Mouse (Mus musculus) heart, embryonic 14.5 days (tissue): Measurements from ENCODE around the gene Gdf10. TPM values are rescaled to one million over a fixed set of nuclear protein-coding genes. Genes with fewer than 3 reads are reported as not detected.

Experiments used
- polyA plus RNA-seq: library from polyadenylated mRNA; unstranded; fragments of >200 nt; fragmentation: Nextera tagmentation; extraction: Ambion mirVana; gene quantifications from 2 replicates; pipeline ENCODE4 v1.2.1, GENCODE M21; 2014

Gdf10 gene
- polyA plus RNA-seq, 1 experiment from 2014 or later = 2.7 TPM

Other genes starting within 250 kb of the Gdf10 start
- gene Gdf2, start 17.5 kb downstream of the Gdf10 start, polyA plus RNA-seq = 0.22 TPM in 1 of 2 replicates, not detected in the other
- gene Rbp3, start 30.4 kb downstream of the Gdf10 start, polyA plus RNA-seq = not detected in 2 replicates
- gene Zfp488, start 55.2 kb downstream of the Gdf10 start, polyA plus RNA-seq = not detected in 2 replicates
- gene Gm30083, start 91.6 kb downstream of the Gdf10 start, polyA plus RNA-seq = not detected in 2 replicates
- gene Gm5460, start 93.2 kb downstream of the Gdf10 start, polyA plus RNA-seq = not detected in 2 replicates
- not detected in 2 replicates for gene Antxrl, start 129.1 kb downstream of the Gdf10 start, polyA plus RNA-seq
- gene Anxa8, start 162.4 kb downstream of the Gdf10 start, polyA plus RNA-seq = 1.2 TPM in 2 replicates
- not detected in 2 replicates for gene A630023A22Rik, start 179.2 kb downstream of the Gdf10 start, polyA plus RNA-seq
- 0.05 and 0.16 TPM in 2 replicates for gene Npy4r, start 228.9 kb downstream of the Gdf10 start, polyA plus RNA-seq